Mouse (Mus musculus): Measurements from ENCODE around the gene Vstm2a. TPM values are rescaled to one million over a fixed set of nuclear protein-coding genes. Genes with fewer than 3 reads are reported as not detected.

Vstm2a gene
- 9.7 and 9.9 TPM in 2 replicates for polyA plus RNA-seq (2016; fragmentation: Nextera tagmentation; extraction: Ambion mirVana)

- peak; percentile 79 for ATAC-seq (ENCODE audit: low FRiP score, low read depth)
Observed at GRCm38 (mm10) chr11:16257473-16257921, at the start of gene Vstm2a. Vstm2a (plus strand) TSS chr11:16257724.

DNA sequence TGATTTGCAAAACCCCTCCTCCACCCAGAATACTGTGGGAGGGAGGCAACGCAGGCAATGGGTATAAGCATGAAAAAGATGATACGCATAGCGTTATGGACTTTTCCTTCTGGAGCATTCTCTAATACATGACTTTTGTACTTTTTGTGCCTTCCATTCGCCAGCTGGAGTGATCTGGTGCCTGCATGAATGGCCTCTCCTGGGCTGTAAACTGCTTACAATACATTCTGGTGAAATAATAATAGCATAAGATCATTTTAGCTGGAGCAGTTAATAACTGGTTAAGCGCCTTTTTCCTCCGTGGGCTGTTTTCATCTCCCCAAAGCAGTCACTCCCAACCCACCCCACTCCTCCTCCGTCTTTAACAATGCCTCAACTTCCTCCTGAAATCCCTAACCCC, 513 bp upstream of the Vstm2a start:
- peak overlapping the region; percentile 86 for H3K4me2 ChIP-seq (replicated peaks)
- 23% methylated on average over 7 of the region's 7 CpGs for WGBS
- peaks cover 38% of the 10 kb centered on the region for H3K27me3 ChIP-seq
- peak overlapping the region; percentile 68 for H3K4me3 ChIP-seq
- no peaks in the 10 kb centered on the region for H3K36me3 ChIP-seq
- ATAC-seq (ENCODE audit: low FRiP score, low read depth) = peak; percentile 1; the same call in 1 of the 2 replicates
- no peaks in the 10 kb centered on the region for H3K9me3 ChIP-seq
- peaks cover 17% of the 10 kb centered on the region for H3K4me1 ChIP-seq
- peak overlapping the region; percentile 60 for H3K9ac ChIP-seq (replicated peaks)
- H3K27ac ChIP-seq (replicated peaks) = 0 out of 2 replicates have a peak overlapping the region, but pooled peaks have one; percentile 25

More at GRCm38 (mm10) chr11:16257473-16257921, at the start of gene Vstm2a:
- 0% methylated on average over 44 of the region's 44 CpGs for WGBS
- H3K36me3 ChIP-seq = no peaks in the 10 kb centered on the region
- H3K27me3 ChIP-seq = peaks cover 38% of the 10 kb centered on the region
- H3K4me1 ChIP-seq = peaks cover 17% of the 10 kb centered on the region
- H3K4me2 ChIP-seq (replicated peaks) = peak within 1 kb of the TSS; percentile 86
- H3K27ac ChIP-seq (replicated peaks) = peak within 1 kb of the TSS; percentile 25; the same call in 1 of the 2 replicates
- peak within 1 kb of the TSS; percentile 68 for H3K4me3 ChIP-seq
- H3K9ac ChIP-seq (replicated peaks) = peak within 1 kb of the TSS; percentile 60
- no peaks in the 10 kb centered on the region for H3K9me3 ChIP-seq

GRCm38 (mm10) chr11:16258300-16258699, 776 bp downstream of the Vstm2a start:
- H3K4me2 ChIP-seq (replicated peaks) = peak overlapping the region; percentile 86

DNA sequence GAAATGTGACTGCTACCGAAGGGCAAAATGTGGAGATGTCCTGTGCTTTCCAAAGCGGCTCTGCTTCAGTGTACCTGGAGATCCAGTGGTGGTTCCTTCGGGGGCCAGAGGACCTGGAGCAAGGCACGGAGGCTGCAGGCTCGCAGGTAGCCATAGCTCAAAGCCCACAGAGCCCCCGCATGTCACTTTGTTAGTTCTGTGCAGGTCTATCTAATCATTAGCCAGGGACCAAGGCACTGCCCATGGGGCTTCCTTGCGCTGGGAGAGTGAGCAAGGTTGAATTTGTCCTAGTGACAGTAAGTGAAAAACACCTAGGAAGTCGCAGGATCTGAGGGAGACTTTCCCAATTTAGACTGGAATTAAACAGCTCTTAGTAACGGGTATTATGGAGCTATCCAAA, 2.4 kb downstream of the Vstm2a start:
- H3K4me2 ChIP-seq (replicated peaks) = peak overlapping the region; percentile 73
- no peak for ATAC-seq (ENCODE audit: low FRiP score, low read depth)
- peaks cover 38% of the 10 kb centered on the region for H3K27me3 ChIP-seq
- H3K36me3 ChIP-seq = no peaks in the 10 kb centered on the region
- H3K4me3 ChIP-seq = peak overlapping the region; percentile 12; the same call in 1 of the 2 replicates
- 21% methylated on average over 9 of the region's 9 CpGs for WGBS
- no peak overlapping the region for H3K27ac ChIP-seq (replicated peaks)
- peaks cover 17% of the 10 kb centered on the region for H3K4me1 ChIP-seq
- H3K9ac ChIP-seq (replicated peaks) = no peak overlapping the region
- no peaks in the 10 kb centered on the region for H3K9me3 ChIP-seq

More at GRCm38 (mm10) chr11:16258300-16258699, 776 bp downstream of the Vstm2a start:
- H3K27ac ChIP-seq (replicated peaks) = no peak overlapping the region
- no peaks in the 10 kb centered on the region for H3K36me3 ChIP-seq
- no peaks in the 10 kb centered on the region for H3K9me3 ChIP-seq
- peaks cover 17% of the 10 kb centered on the region for H3K4me1 ChIP-seq
- WGBS = 46% methylated on average over 1 of the region's 1 CpGs
- ATAC-seq (ENCODE audit: low FRiP score, low read depth) = no peak
- peaks cover 38% of the 10 kb centered on the region for H3K27me3 ChIP-seq
- H3K4me3 ChIP-seq = peak overlapping the region; percentile 68
- H3K9ac ChIP-seq (replicated peaks) = peak overlapping the region; percentile 60; the same call in 1 of the 2 replicates

DNA sequence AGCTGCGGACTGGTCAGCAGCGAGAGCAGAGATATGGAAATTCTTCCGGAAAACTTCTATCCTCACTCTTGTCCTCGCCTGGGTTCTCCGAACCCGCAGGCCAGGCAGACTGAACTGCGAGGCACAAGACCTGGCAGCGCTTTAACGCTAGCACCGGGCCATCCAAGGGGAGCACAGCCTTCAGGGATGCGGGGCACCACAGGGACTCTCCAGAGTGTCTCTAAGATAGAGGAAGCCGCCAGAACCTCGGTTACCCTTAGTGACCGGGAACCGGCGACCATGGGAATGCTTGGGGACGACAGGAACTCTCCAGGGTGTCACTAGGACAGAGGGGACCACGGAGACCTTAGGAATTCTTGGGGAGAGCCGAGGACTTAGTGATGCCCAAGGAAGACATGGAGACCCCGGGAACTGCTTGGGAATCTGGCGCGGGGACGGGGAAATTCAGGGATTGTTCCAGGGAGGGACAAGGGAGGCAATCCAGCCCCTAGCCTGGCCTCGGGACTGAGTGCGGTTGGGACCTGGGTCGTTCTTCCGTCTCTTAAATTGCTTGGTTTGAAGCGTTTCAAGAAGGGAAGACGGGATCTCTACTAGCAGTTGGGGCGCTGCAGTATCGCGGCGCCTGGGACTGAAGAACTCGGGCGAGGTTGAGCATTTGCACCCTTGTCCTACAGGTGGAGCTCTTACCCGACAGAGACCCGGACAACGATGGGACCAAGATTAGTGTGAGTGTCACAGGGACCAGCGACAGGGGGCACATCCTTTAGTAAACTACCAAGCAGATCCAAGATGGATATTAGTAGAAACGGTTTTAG, 3.4 kb downstream of the Vstm2a start:
- no peak overlapping the region for H3K27ac ChIP-seq (replicated peaks)
- H3K27me3 ChIP-seq = peaks cover 38% of the 10 kb centered on the region
- H3K4me2 ChIP-seq (replicated peaks) = peak overlapping the region; percentile 73
- H3K9me3 ChIP-seq = no peaks in the 10 kb centered on the region
- H3K4me3 ChIP-seq = peak overlapping the region; percentile 49
- no peaks in the 10 kb centered on the region for H3K36me3 ChIP-seq
- WGBS = under 1% methylated on average over 40 of the region's 40 CpGs
- H3K9ac ChIP-seq (replicated peaks) = peak overlapping the region; percentile 48
- peak; percentile 81 for ATAC-seq (ENCODE audit: low FRiP score, low read depth)
- H3K4me1 ChIP-seq = peaks cover 17% of the 10 kb centered on the region

- H3K36me3 ChIP-seq = no peaks in the 10 kb centered on the region
- no peak overlapping the region for H3K4me2 ChIP-seq (replicated peaks)
- H3K27ac ChIP-seq (replicated peaks) = no peak overlapping the region
- no peak overlapping the region for H3K4me3 ChIP-seq
- H3K9me3 ChIP-seq = no peaks in the 10 kb centered on the region
- ATAC-seq (ENCODE audit: low FRiP score, low read depth) = no peak
- H3K27me3 ChIP-seq = no peaks in the 10 kb centered on the region
- no peak overlapping the region for H3K9ac ChIP-seq (replicated peaks)
- 90% methylated on average over 1 of the region's 1 CpGs for WGBS
- H3K4me1 ChIP-seq = no peaks in the 10 kb centered on the region
Observed at GRCm38 (mm10) chr11:16268396-16268795, 10.9 kb downstream of the Vstm2a start.

DNA sequence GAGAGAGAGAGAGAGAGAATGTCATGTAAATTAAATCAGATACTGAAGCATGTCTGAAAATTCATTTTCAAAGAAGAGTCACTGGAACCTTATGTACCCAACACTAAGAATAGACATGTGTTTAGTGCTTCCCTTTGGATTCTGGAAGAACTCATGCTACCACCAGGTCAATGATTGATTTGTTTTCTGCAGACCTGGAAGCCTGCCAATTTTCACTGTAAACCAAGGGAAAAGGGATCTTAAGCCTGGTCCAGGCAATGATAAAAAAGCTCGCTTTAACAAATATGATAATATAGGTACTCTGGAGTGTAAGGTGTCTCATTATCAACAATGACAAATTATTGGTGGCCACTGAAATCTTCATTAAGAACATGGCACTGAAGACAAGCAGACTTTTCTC, 32.9 kb downstream of the Vstm2a start:
- Histone ChIP-seq H3K4me2 (replicated peaks) (no peak overlapping the region), H3K27me3 (no peaks in the 10 kb centered on the region), H3K4me1 (no peaks in the 10 kb centered on the region), H3K9me3 (no peaks in the 10 kb centered on the region), H3K27ac (replicated peaks) (no peak overlapping the region), H3K9ac (replicated peaks) (no peak overlapping the region), H3K4me3 (no peak overlapping the region), H3K36me3 (no peaks in the 10 kb centered on the region)
- ATAC-seq (ENCODE audit: low FRiP score, low read depth) = no peak
- 88% methylated on average over 1 of the region's 1 CpGs for WGBS

- no peak overlapping the region for H3K4me2 ChIP-seq (replicated peaks)
- no peaks in the 10 kb centered on the region for H3K27me3 ChIP-seq
- ATAC-seq (ENCODE audit: low FRiP score, low read depth) = no peak
- H3K27ac ChIP-seq (replicated peaks) = no peak overlapping the region
- H3K9me3 ChIP-seq = no peaks in the 10 kb centered on the region
- 87% methylated on average over 4 of the region's 4 CpGs for WGBS
- no peaks in the 10 kb centered on the region for H3K4me1 ChIP-seq
- no peaks in the 10 kb centered on the region for H3K36me3 ChIP-seq
- H3K9ac ChIP-seq (replicated peaks) = no peak overlapping the region
- no peak overlapping the region for H3K4me3 ChIP-seq
Observed at GRCm38 (mm10) chr11:16292960-16293359, 35.4 kb downstream of the Vstm2a start.

DNA sequence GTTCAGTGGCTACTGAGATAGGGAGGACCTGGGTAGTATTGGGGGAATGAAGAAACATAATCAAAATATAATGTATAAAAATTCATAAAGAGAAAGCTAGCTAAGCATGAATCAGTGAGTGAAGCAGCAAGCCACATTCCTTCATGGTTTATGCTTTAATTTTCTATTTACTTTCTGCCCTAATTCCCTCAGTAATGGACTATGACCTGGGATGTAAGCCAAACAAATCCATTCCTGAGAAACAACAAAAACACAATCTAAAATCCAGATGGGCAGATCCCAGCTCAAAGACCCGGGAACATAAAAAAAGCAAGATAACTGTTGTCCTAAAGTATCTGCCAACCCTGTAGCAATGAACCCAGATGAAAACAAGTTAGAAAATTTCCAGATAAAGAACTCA, 39.0 kb downstream of the Vstm2a start:
- H3K9ac ChIP-seq (replicated peaks) = no peak overlapping the region
- WGBS = 73% methylated on average over 1 of the region's 1 CpGs

DNA sequence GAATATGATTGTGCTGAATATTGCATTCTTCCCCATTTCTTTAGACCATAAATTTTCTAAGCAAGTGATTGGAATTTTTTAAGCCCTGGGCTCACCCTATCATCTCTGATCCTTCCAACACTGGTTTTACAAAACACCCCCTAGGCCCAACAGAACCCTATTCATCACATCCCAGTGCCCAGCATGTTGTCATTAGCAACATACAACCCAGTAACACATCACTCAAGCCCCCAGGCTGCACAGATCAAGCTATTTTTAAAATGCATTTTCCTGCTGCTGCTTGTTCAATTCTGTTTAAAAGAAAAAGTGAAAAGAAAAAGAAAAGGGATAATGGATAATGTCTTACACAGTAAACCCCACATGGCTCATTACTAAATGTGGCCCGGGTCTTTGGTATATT, 42.0 kb downstream of the Vstm2a start:
- Histone ChIP-seq H3K4me2 (replicated peaks) (no peak overlapping the region), H3K36me3 (no peaks in the 10 kb centered on the region), H3K9me3 (no peaks in the 10 kb centered on the region), H3K27ac (replicated peaks) (no peak overlapping the region), H3K4me3 (no peak overlapping the region), H3K4me1 (0 out of 2 replicates have a peak, but pooled peaks cover 5% of the 10 kb centered on the region), H3K27me3 (no peaks in the 10 kb centered on the region), H3K9ac (replicated peaks) (no peak overlapping the region)
- WGBS = 74% methylated on average over 1 of the region's 1 CpGs
- no peak for ATAC-seq (ENCODE audit: low FRiP score, low read depth)

More for the DNA sequence above, 39.0 kb downstream of the Vstm2a start:
- Histone ChIP-seq H3K27me3 (no peaks in the 10 kb centered on the region), H3K4me1 (0 out of 2 replicates have a peak, but pooled peaks cover 5% of the 10 kb centered on the region), H3K4me3 (no peak overlapping the region), H3K9me3 (no peaks in the 10 kb centered on the region), H3K4me2 (replicated peaks) (no peak overlapping the region), H3K27ac (replicated peaks) (no peak overlapping the region), H3K36me3 (no peaks in the 10 kb centered on the region)
- no peak for ATAC-seq (ENCODE audit: low FRiP score, low read depth)

- peak; percentile 65 for ATAC-seq (ENCODE audit: low FRiP score, low read depth)
- Histone ChIP-seq H3K27ac (replicated peaks) (no peak overlapping the region), H3K4me2 (replicated peaks) (no peak overlapping the region), H3K4me1 (0 out of 2 replicates have a peak, but pooled peaks cover 5% of the 10 kb centered on the region), H3K27me3 (no peaks in the 10 kb centered on the region), H3K36me3 (no peaks in the 10 kb centered on the region), H3K9ac (replicated peaks) (no peak overlapping the region), H3K4me3 (no peak overlapping the region), H3K9me3 (no peaks in the 10 kb centered on the region)
- 56% methylated on average over 1 of the region's 1 CpGs for WGBS
Observed at GRCm38 (mm10) chr11:16299960-16300359, 42.4 kb downstream of the Vstm2a start.

GRCm38 (mm10) chr11:16300709-16301108, 43.2 kb downstream of the Vstm2a start:
- Histone ChIP-seq H3K4me2 (replicated peaks) (no peak overlapping the region), H3K27me3 (no peaks in the 10 kb centered on the region), H3K27ac (replicated peaks) (no peak overlapping the region), H3K4me1 (0 out of 2 replicates have a peak, but pooled peaks cover 5% of the 10 kb centered on the region), H3K36me3 (no peaks in the 10 kb centered on the region), H3K9me3 (no peaks in the 10 kb centered on the region), H3K9ac (replicated peaks) (no peak overlapping the region), H3K4me3 (no peak overlapping the region)
- ATAC-seq (ENCODE audit: low FRiP score, low read depth) = 0 out of 2 replicates have a peak, but pooled peaks have one; percentile 31
- WGBS = 74% methylated on average over 2 of the region's 2 CpGs

Measured in midbrain, embryonic 12.5 days (tissue).